8 mouse cellular contexts compared by ENCODE assay signal in the genomic region with DNA sequence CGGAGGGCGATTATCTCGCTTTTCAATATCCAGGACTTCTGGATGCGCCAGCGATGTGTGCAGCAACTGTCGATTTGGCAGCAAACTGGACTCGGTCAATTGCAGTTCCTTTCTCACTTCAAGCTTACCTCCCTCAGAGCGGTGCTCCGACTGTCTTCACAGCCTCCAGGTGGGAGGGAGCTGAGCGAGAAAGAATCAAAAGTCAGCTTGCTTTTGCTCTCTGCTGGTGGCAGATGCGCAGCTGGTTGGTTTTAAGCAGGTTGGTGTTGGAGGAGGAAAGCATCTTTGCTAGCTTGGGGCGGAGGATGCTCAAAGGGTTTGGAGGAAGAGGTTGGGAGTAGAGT. TPM values are rescaled to one million over a fixed set of nuclear protein-coding genes. Genes with fewer than 3 reads are reported as not detected.
DNase-seq lines count a peak whose midpoint lies in the region; ATAC-seq and TF ChIP-seq lines count a peak whose summit lies in the region.

A gene (plus strand): TSS at position 72 of the 344 bp plus-strand sequence.

- peak within 1 kb of the TSS; percentile 49 for H3K9ac ChIP-seq in midbrain, embryonic 15.5 days

- intact Hi-C loops in gastrocnemius, postnatal 14 days (cut with DNase I; ENCODE audit: low total_unique reads) = no loop called here

- WGBS in cerebellum, adult 2 months = under 1% methylated on average over 12 of the region's 12 CpGs
- WGBS in midbrain, embryonic 15.5 days = 3% methylated on average over 12 of the region's 12 CpGs

- H3K27me3 ChIP-seq in cerebellum, adult 2 months (ENCODE audit: control insufficient read depth, insufficient read depth, low read length) = no peaks in the 10 kb centered on the region
- H3K27me3 ChIP-seq in midbrain, embryonic 15.5 days (replicated peaks) = no peaks in the 10 kb centered on the region

- no peak within 1 kb of the TSS for H3K27ac ChIP-seq in cerebellum, adult 2 months (ENCODE audit: insufficient read depth, low read length)
- H3K27ac ChIP-seq in midbrain, embryonic 15.5 days = peak within 1 kb of the TSS; percentile 77

- no peak for TF ChIP-seq CTCF in cerebellum, adult 2 months (IDR thresholded peaks at IDR 0.05; ENCODE audit: borderline replicate concordance, insufficient read depth, low read depth, low read length)

- ATAC-seq in midbrain, embryonic 15.5 days (replicated peaks) = no peak; the same call in 1 of the 2 replicates

- H3K4me1 ChIP-seq in cerebellum, adult 2 months (ENCODE audit: control insufficient read depth, insufficient read depth, low read length) = 0 out of 2 replicates have a peak, but pooled peaks cover 3% of the 10 kb centered on the region
- H3K4me1 ChIP-seq in midbrain, embryonic 15.5 days = peaks cover 18% of the 10 kb centered on the region

- peak within 1 kb of the TSS; percentile 12 for H3K4me3 ChIP-seq in cerebellum, adult 2 months (replicated peaks; ENCODE audit: insufficient read depth, low read depth, low read length)
- peak within 1 kb of the TSS; percentile 77 for H3K4me3 ChIP-seq in midbrain, embryonic 15.5 days

- H3K36me3 ChIP-seq in midbrain, embryonic 15.5 days (replicated peaks) = no peaks in the 10 kb centered on the region

- TF ChIP-seq POLR2A in cerebellum, adult 2 months (IDR thresholded peaks at IDR 0.05; ENCODE audit: borderline replicate concordance, insufficient read depth, low read length) = no peak

- DNase-seq in cerebellum, adult 2 months = peak in 1 of 2 experiments; percentile 7
- DNase-seq in cerebellum, postnatal 36 days = no peak
- peak; percentile 4 for DNase-seq in retina, postnatal 7 days (ENCODE audit: low read depth, low spot score)
- no peak for DNase-seq in retina, embryonic 14.5 days (ENCODE audit: low spot score)
- peak in 1 of 2 experiments; percentile 53 for DNase-seq in layer of hippocampus, postnatal 36 days
- no peak for DNase-seq in gastrocnemius, postnatal 14 days
- DNase-seq in thymus, postnatal 25 days = no peak

- no peaks in the 10 kb centered on the region for H3K9me3 ChIP-seq in midbrain, embryonic 15.5 days

- peak within 1 kb of the TSS; percentile 87 for H3K4me2 ChIP-seq in midbrain, embryonic 15.5 days

RNA-seq across cellular contexts. Expression of the gene that starts here (rescaled TPM):
- polyA plus RNA-seq in cerebellum, adult 2 months (2012; rRNA removed) = 1.7 and 3.6 TPM in 2 replicates
- total RNA-seq in layer of hippocampus, postnatal 36 days (2021) = 10 to 100 TPM; 36.6 to 45.4 TPM
- polyA plus RNA-seq in midbrain, embryonic 15.5 days (2015; fragmentation: Nextera tagmentation; extraction: Ambion mirVana) = 7.9 TPM in 2 replicates
- total RNA-seq in gastrocnemius, postnatal 14 days (2021) = under 1 TPM; 0.25 to 0.29 TPM

Comparison
In these comparisons a context has a peak if more than half of its experiments do, and no peak if none do; other contexts are left out.
1. RNA of the gene that starts here (total RNA-seq): 36.6 to 45.4 TPM in layer of hippocampus, postnatal 36 days; 0.25 to 0.29 TPM in gastrocnemius, postnatal 14 days; every median in the first group is over 10 times any median in the second.